Mouse (Mus musculus) forebrain, embryonic 14.5 days (tissue): ENCODE results near the gene Lhfpl3. TPM values are rescaled to one million over a fixed set of nuclear protein-coding genes. Genes with fewer than 3 reads are reported as not detected.

ENCODE experiments used
- ATAC-seq: fragments of 200-750 bp; cut with Nextera tagmentation; 2 replicates; pipeline ENCODE4 v1.8.0; 2017; ENCODE audit warnings: mild to moderate bottlenecking, moderate library complexity
- DNase-seq: peaks from one replicate; pipeline ENCODE4 v3.0.0-alpha.2; 2015; ENCODE audit warnings: low spot score
- H3K27ac ChIP-seq: fragments of 300-500 bp; sonication (generic); 2 replicates; pipeline ENCODE4 v1.5.1; 2014; ENCODE audit warnings: low read depth, mild to moderate bottlenecking, control low read depth, low read length, moderate library complexity
- H3K27me3 ChIP-seq: fragments of 300-500 bp; sonication (generic); replicated peaks from 2 replicates; pipeline ENCODE4 v1.6.1; 2014; ENCODE audit warnings: low read length, control low read depth, mixed read lengths; ENCODE audit not compliant: control insufficient read depth, insufficient read depth
- H3K36me3 ChIP-seq: fragments of 300-500 bp; sonication (generic); 2 replicates; pipeline ENCODE4 v1.6.1; 2014; ENCODE audit warnings: low read length, control low read depth; ENCODE audit not compliant: control insufficient read depth, insufficient read depth
- H3K4me1 ChIP-seq: fragments of 300-500 bp; sonication (generic); 2 replicates; pipeline ENCODE4 v1.6.1; 2014; ENCODE audit warnings: antibody characterized with exemption, low read length, control low read depth; ENCODE audit not compliant: control insufficient read depth, insufficient read depth
- H3K4me2 ChIP-seq: fragments of 300-500 bp; sonication (generic); 2 replicates; pipeline ENCODE4 v1.6.1; 2014; ENCODE audit warnings: mild to moderate bottlenecking, control low read depth, low read length
- H3K4me3 ChIP-seq: fragments of 300-500 bp; sonication (generic); 2 replicates; pipeline ENCODE4 v1.5.1; 2014; ENCODE audit warnings: low read depth, low read length, control low read depth
- H3K9ac ChIP-seq: fragments of 300-500 bp; sonication (generic); 2 replicates; pipeline ENCODE4 v1.6.1; 2014; ENCODE audit warnings: mild to moderate bottlenecking, low read length, control low read depth, moderate library complexity
- H3K9me3 ChIP-seq: fragments of 300-500 bp; sonication (generic); replicated peaks from 2 replicates; pipeline ENCODE4 v1.6.1; 2016; ENCODE audit warnings: low read length, control low read depth, mixed read lengths; ENCODE audit not compliant: control insufficient read depth
- WGBS: fragments of 180-500 bp; shearing (Covaris S2); extraction: QIAGEN DNeasy Blood & Tissue Kit; methylation state at CpG from one replicate; pipeline ENCODE4 v1.1.7; 2014; 5-methylcytosine and 5-hydroxymethylcytosine counted together
- polyA plus RNA-seq: library from polyadenylated mRNA; unstranded; fragments of >200 nt; fragmentation: Nextera tagmentation; extraction: Ambion mirVana; gene quantifications from 2 replicates; pipeline ENCODE4 v1.2.1, GENCODE M21; 2014

The Lhfpl3 gene
- polyA plus RNA-seq, 1 experiment from 2014 or later, result 9.3 TPM

DNA sequence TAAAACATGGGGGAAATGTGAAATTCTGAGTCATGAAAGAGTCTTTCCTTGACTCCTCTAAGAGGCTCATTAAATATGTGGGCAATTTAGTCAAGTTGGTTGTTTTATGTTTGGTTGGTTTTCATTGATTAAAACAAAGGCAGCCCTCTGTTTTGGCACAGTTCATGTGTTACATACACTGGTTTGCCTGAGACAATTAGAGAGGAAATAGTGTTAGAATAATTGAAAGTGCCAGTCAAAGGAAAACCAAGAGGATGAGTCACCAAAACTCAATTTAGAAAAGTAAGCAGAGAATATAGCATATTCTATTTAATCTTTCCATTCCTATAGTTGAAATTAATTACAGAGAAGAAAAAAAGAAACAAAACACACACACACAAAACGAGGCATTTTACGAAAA, 240.9 kb downstream of the Lhfpl3 start:
- Histone ChIP-seq H3K4me3 (no peak overlapping the region), H3K4me1 (no peaks in the 10 kb centered on the region), H3K27ac (no peak overlapping the region), H3K4me2 (no peak overlapping the region), H3K36me3 (no peaks in the 10 kb centered on the region), H3K9me3 (no peaks in the 10 kb centered on the region), H3K27me3 (no peaks in the 10 kb centered on the region), H3K9ac (no peak overlapping the region)
- peak; percentile 38 for DNase-seq
- 88% methylated on average over 2 of the region's 2 CpGs for WGBS
- no peak for ATAC-seq

- H3K9me3 ChIP-seq, result no peaks in the 10 kb centered on the region
- H3K36me3 ChIP-seq, result no peaks in the 10 kb centered on the region
- peaks cover 12% of the 10 kb centered on the region for H3K4me1 ChIP-seq
- DNase-seq (peak; percentile 12), ATAC-seq (no peak)
- no peaks in the 10 kb centered on the region for H3K27me3 ChIP-seq
- H3K27ac ChIP-seq, result no peak overlapping the region
- no peak overlapping the region for H3K4me3 ChIP-seq
- H3K9ac ChIP-seq, result no peak overlapping the region
- WGBS, result 61% methylated on average over 3 of the region's 3 CpGs
- H3K4me2 ChIP-seq, result no peak overlapping the region
These were observed 254.0 kb downstream of the Lhfpl3 start for GRCm38 (mm10) chr5:22999811-23000210.

GRCm38 (mm10) chr5:23003123-23003797, 257.4 kb downstream of the Lhfpl3 start:
- Histone ChIP-seq H3K4me1 (peaks cover 12% of the 10 kb centered on the region), H3K27ac (no peak overlapping the region), H3K9ac (no peak overlapping the region), H3K27me3 (no peaks in the 10 kb centered on the region), H3K9me3 (no peaks in the 10 kb centered on the region), H3K4me3 (no peak overlapping the region), H3K4me2 (no peak overlapping the region), H3K36me3 (no peaks in the 10 kb centered on the region)
- 41% methylated on average over 2 of the region's 2 CpGs for WGBS
- DNase-seq (peak; percentile 75), ATAC-seq (peak; percentile 92)

GRCm38 (mm10) chr5:23006207-23006606, 260.3 kb downstream of the Lhfpl3 start:
- WGBS, result 78% methylated on average over 1 of the region's 1 CpGs
- no peaks in the 10 kb centered on the region for H3K27me3 ChIP-seq
- ATAC-seq (no peak), DNase-seq (no peak)
- no peak overlapping the region for H3K9ac ChIP-seq
- H3K27ac ChIP-seq, result no peak overlapping the region
- H3K36me3 ChIP-seq, result no peaks in the 10 kb centered on the region
- H3K4me3 ChIP-seq, result no peak overlapping the region
- H3K4me2 ChIP-seq, result no peak overlapping the region
- no peaks in the 10 kb centered on the region for H3K9me3 ChIP-seq
- H3K4me1 ChIP-seq, result peaks cover 12% of the 10 kb centered on the region

DNA sequence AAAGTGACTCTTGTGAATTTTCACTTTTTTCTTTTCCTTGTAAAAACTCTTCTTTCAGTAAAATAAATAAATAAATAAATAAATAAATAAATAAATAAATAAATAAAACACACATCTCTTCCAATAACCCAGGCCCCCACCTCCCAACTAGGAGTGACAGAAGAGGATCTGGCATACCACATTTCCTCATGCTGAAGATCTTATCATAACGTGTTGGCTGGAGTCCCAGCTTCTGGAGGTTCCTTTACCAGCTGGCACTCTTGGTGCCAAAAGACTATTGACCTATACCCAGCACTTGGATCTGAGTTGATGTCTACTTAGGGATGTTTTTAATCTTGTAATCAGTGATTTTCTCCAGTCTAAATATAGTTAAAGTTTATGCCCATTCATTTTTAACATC, 264.6 kb downstream of the Lhfpl3 start:
- Histone ChIP-seq H3K9ac (no peak overlapping the region), H3K4me1 (no peaks in the 10 kb centered on the region), H3K27ac (no peak overlapping the region), H3K36me3 (no peaks in the 10 kb centered on the region), H3K4me2 (no peak overlapping the region), H3K27me3 (no peaks in the 10 kb centered on the region), H3K4me3 (no peak overlapping the region), H3K9me3 (no peaks in the 10 kb centered on the region)
- DNase-seq (peak; percentile 64), ATAC-seq (no peak)
- WGBS, result 62% methylated on average over 1 of the region's 1 CpGs

GRCm38 (mm10) chr5:23013997-23014396, 268.1 kb downstream of the Lhfpl3 start:
- no peaks in the 10 kb centered on the region for H3K36me3 ChIP-seq
- no peak for ATAC-seq
- no peak overlapping the region for H3K9ac ChIP-seq
- DNase-seq, result no peak
- H3K9me3 ChIP-seq, result no peaks in the 10 kb centered on the region
- no peak overlapping the region for H3K27ac ChIP-seq
- no peak overlapping the region for H3K4me3 ChIP-seq
- H3K4me1 ChIP-seq, result no peaks in the 10 kb centered on the region
- H3K4me2 ChIP-seq, result no peak overlapping the region
- H3K27me3 ChIP-seq, result no peaks in the 10 kb centered on the region

DNA sequence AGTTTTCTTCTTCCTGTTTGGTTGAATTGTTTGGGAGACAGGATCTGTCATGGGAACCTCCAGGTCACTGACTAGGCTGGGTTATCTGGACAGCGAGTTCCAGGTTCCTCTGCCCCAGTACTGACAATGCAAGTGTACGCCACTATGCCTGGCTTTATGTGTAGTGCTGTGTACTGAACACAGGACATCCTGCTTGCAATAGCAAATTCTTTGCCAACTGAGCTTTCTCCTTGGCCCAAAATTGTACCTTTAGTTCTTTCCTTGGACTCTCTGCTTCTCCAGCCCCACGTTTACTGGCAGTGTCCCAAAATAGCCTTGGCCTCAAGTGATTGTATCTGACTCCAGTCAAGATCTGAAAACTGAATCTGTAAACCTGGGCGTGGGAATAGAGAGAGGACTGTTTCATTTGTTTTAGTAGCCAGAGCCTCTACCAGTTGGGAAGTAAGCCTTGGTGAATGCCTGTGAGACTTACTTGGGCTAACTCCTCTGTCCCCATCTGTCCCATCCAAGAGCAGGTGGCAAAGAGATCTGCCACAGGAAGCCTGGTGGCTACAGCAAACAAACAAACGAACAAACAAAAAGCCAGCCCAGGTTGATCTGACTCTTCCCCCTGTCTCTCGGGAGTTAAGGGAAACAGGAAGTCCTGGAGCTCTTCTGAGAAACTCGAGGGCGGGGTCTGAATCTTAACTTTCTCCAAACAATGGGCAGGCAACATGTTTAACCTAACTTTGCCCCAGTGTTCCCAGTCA, 269.9 kb downstream of the Lhfpl3 start:
- H3K27ac ChIP-seq, result no peak overlapping the region
- H3K9me3 ChIP-seq, result no peaks in the 10 kb centered on the region
- H3K27me3 ChIP-seq, result no peaks in the 10 kb centered on the region
- no peak overlapping the region for H3K9ac ChIP-seq
- 85% methylated on average over 8 of the region's 8 CpGs for WGBS
- ATAC-seq, result no peak
- no peak overlapping the region for H3K4me3 ChIP-seq
- H3K4me2 ChIP-seq, result no peak overlapping the region
- H3K36me3 ChIP-seq, result no peaks in the 10 kb centered on the region
- no peaks in the 10 kb centered on the region for H3K4me1 ChIP-seq
- no peak for DNase-seq

GRCm38 (mm10) chr5:23034944-23035726, 289.3 kb downstream of the Lhfpl3 start:
- 43% methylated on average over 6 of the region's 6 CpGs for WGBS
- Histone ChIP-seq H3K4me1 (peaks cover 6% of the 10 kb centered on the region), H3K36me3 (no peaks in the 10 kb centered on the region), H3K27me3 (no peaks in the 10 kb centered on the region), H3K27ac (no peak overlapping the region), H3K4me3 (no peak overlapping the region), H3K9ac (no peak overlapping the region), H3K4me2 (no peak overlapping the region), H3K9me3 (no peaks in the 10 kb centered on the region)
- peak; percentile 93 for DNase-seq
- ATAC-seq, result peak; percentile 89

DNA sequence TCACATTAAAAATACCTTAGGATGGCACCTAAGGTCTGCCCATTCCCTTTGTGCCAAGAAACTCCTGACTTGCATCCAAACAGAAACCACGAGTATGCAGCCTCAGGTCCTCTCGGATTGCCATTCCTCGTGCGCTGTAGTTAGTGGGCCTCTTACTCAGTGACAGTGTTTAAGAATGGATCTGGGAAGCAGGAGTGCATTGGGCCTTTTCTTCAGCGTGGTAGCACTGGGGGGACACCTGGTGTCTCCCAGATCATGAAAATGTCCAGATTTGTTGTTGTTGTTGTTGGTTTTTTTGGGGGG, 289.8 kb downstream of the Lhfpl3 start:
- Histone ChIP-seq H3K9ac (no peak overlapping the region), H3K4me1 (peaks cover 6% of the 10 kb centered on the region), H3K4me3 (no peak overlapping the region), H3K9me3 (no peaks in the 10 kb centered on the region), H3K27me3 (no peaks in the 10 kb centered on the region), H3K36me3 (no peaks in the 10 kb centered on the region), H3K27ac (no peak overlapping the region), H3K4me2 (no peak overlapping the region)
- DNase-seq (no peak), ATAC-seq (no peak; the same call in 1 of the 2 replicates)
- 17% methylated on average over 5 of the region's 5 CpGs for WGBS
